Mouse (Mus musculus) retina, postnatal 1 day (tissue): ENCODE data around the gene Phox2b.

Source experiments
- DNase-seq: peaks from one replicate; pipeline ENCODE4 v3.0.0-alpha.2; 2012

The Phox2b gene

DNA sequence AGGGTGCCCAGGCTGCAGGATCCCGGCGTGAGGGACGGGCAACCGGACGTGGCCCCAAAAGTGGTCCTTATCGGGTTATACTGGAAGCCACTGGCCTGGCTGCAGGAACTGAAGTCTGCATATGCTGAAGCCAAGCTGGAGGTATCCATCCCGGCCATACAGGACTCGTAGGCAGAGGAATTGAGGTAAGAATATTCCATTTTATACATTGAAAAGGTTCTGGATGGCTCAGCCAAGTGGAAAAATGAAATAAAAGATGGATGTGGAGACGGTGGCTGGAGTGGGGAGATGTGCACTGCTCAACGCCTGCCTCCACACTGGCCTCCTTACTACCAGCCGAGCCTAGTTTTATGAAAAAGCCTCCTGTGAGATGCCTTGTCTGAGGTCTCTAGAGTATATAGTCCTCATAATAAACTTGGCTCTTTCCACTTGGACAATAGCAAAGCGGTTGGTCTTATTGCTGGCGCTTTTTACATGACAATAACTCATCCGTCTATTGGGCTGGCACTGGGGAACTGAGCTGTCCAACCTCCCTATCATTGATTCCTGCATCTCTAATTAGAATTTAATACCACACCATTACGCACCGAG, at the start of gene Phox2b:
Gene Phox2b (minus strand): TSS at position 569 of the 591 bp plus-strand sequence.
- DNase-seq = peak; percentile 54

DNA sequence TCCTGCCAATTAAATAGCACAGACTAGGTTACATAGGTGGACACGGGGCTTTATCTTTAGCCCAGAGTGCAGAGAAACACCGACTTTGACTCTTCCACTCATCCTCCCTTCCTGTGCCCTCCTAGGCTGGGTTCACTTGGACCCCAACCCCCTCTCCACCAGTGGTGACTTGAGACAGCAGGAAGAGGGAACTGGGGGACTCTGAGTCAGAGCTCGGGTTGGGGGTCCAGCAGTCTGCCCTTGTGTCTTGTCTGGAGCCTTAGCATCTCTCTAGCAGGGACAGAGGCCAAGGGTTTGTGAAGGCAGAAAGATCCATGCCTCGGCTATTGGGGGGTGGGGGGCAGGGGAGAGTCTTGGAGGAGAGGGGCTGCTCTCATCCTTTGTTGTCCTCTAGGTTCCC, 43.5 kb upstream of the Phox2b start:
- DNase-seq = no peak

DNA sequence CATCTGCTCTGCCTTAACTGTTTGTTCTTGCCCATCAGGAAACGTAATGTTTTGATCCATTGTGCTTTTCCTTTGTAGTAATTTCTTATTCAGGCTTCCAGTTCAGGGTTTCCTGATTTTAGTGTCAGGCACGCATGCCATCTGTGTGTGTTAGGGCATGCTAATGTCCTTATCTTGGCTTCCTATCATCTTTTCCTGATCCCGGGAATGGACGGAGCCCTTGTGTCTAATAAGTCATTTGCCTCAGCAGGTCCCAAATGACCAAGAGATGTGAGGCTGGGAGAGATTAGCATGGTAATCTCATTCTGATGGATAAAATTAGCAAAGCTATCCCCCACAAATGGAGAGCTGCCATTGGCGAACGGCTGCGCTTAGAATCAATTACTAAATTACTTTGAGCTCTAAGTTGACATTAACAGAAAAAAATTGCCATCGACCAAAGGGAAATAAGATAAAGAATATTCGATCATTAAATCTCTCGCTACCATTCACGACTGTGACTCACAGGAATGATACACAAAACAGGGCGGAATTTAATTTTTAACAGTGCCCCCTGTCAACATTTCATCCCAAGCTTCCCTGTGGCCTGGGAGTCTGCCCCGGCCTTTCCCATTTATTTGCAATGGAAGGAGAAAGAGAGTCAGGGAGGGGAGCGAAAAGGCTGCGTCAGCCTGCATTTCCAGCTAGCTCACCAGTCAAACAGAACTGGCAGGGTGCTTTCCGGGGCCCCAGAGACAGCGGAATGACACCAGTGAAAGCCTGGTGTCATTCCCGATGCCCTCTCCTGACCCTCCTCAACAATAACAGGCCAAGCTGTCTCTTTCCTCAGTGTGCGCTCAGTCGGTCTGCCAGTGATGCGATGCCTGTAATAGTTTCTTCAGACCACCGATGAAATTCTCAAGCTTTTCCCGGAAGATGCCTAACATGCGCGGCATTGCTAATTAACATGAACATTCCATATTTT, 40.2 kb upstream of the Phox2b start:
- peak; percentile 59 for DNase-seq

DNA sequence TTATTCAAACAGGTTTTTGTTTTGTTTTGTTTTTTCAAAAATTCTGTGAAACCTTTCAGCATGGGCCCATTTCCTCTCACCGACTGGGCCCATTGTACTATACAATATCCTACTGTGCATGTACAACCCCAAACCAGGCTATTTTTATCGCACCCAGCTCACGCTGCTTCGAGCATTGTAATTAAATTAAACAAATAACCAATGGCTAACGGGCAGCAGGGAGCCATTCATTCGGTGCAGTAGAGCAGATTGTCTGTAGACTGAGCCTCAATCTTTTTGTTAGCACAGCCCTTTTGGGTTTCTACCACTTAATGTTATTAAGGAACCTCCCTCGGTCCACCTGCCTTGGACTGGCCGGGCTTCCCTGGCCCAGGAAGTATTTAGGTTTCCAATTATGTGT, 39.5 kb upstream of the Phox2b start:
- DNase-seq = peak; percentile 76

DNA sequence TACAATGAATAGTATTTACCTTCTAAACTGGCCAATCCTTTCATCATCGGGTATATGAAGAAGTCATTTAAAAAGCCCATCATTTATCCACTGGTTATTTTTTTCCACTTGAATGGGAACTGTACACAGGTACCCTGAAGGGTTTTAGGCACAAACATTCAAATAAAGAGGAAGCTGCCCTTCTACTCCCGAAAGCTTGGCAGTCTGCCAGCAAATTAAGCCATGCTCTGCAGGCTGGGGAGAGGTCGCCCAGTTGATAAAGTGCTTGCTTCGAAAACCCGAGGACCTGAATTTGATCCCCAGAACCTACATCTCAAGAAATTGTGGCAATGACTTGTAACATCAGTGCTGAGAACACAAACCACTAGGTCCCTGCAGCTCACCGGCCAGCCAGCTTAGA, 35.6 kb upstream of the Phox2b start:
- peak; percentile 81 for DNase-seq

DNA sequence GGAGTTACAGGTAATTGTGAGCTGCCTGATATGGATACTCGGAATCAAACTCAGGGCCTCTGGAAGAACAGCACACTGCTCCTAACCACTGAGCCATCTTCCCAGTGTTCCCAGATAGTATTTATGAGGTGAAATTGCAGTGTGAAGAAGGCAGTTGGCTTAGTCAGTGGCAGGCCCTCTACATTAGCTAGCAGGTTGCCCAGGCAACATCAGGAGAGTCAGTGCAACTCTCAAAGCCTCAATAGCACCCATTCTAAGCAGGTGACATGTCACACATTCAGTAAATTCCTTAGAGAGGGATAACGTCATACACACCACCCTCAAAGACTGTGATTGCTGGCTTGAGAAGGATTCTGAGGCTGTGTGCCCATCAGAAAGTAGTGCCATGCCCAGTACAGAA, 32.6 kb upstream of the Phox2b start:
- DNase-seq = no peak

DNA sequence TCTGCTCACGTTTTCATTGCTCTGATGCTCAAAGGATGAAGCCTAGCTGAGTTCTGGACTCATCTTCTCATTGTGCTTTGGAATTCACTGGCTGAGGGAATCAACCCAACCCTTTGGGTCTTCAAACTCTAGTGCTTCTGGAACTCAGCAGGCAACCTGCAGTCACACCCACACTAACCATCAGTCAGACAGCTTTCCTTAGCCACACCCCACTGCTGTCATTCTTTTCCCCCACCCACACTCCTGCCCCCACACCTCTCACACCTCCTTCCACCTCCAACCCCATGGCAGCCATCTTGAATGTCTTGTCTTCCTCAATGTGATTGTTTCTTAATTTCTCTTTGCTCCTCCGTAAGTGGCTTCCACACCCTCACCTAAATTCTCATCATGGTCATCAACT, 7.2 kb upstream of the Phox2b start:
- DNase-seq = no peak

DNA sequence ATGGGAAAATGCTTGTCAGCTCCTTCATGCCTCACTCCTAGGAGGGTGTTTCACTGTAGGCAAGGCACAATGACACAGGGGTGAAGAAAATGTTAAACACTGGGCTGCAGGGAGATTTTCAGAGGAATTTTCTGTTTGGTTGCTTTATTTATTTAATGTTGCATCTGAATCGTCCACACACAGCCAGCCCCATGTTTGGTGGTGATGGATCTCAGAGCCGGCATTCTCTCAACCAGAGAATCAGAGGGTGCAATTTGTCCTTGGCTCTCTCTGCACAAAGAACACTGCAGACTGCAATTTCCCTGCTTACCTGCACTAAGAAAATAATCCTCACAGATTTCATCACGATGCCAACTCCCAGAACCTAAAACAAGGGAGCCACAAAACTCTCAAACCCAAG, 3.9 kb upstream of the Phox2b start:
- DNase-seq = no peak

DNA sequence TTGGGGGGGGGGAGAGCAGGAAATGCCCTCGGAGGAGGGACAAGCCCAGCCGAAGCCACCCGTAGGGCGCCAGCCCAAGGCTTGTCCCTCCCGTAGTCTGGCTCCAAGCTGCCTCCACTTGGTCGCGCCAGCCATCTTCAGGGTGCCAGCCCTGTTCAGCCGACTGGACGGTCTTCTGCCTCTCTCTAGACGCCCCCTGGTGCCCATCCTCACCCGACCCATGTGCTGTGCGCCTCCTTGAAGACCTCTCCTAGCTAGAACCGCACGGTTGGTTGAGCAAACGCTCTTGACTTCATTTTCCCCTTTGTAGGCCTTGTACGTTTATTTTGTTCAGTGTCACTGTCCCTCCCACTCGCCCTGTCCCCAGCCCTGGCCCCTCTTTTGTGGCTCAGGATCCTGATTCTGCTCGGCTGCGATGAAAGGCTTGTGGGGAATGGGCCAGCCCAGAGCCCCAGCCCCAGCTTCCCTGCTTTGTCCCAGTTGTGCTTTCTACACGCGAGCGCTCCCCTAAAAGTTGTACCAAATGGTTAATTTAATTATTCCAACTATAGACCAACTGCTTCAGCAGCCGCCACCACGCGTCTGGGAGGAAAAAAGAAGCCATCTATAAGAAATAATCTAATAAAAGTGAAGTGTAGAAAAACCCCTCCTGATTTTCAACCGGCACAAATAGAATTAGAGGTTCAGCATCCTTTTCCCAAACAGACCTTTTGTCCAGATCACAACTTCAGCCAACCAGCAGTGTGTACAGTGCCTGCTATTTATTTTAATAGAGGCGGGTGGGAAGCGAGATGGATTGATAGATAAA, 2.9 kb upstream of the Phox2b start:
- peak; percentile 73 for DNase-seq

DNA sequence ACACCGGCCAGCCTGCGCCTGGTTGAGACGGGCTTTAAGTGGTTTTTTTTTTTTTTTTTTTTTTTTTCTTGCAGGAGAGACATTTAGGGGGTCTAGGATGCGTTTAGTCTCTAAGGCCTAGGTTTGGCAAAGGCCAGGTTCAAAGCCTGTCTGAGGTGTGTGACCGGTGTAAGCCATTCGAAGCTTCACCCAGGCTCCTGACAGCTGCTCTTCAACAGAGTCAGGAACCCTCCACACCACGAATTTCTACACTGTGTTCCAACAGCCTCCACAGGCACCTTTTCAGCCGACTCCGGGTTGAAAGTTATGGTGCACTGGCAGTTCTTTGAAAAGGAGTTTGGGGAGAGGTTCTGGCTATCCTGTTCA, 2.3 kb upstream of the Phox2b start:
- DNase-seq = no peak

DNA sequence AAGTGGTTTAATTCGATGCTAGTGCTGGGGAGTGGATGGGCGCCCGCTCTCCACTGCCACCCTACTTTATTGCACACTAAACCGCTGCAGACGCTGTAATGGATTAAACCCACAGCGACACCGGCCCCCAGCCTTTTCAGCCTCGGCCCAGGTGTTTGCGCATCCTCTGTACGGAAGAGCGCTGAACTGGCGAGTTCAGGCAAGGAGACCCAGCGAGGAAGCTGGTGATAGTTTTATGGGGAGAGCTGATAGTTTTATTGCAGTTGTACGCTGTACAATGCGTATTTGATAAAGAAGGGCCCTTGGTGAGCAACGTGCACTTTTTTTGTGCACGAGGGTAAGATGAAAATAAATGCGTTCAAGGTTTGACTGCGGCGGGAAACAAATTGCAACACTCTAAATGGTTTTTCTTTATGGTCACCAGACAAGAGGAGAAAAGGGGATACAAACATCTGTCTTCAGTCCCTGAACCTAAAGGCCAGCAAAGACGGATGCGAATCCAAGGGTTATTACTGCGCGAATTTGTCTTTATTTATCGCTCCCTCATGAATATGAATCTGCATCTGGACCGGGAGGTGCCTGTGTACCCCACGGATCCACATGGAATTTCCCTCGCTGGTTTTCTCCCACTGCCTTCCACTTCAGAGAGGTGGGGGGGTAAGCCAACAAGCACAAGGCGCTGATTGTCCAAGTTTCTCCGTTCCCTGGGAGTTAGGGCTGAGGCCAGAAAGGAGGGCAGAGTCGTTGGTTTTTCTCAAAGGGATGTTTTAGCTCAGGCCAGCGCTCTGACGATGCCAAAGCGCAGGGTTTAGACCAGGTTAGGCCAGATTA, 1.7 kb upstream of the Phox2b start:
- DNase-seq = peak; percentile 34

DNA sequence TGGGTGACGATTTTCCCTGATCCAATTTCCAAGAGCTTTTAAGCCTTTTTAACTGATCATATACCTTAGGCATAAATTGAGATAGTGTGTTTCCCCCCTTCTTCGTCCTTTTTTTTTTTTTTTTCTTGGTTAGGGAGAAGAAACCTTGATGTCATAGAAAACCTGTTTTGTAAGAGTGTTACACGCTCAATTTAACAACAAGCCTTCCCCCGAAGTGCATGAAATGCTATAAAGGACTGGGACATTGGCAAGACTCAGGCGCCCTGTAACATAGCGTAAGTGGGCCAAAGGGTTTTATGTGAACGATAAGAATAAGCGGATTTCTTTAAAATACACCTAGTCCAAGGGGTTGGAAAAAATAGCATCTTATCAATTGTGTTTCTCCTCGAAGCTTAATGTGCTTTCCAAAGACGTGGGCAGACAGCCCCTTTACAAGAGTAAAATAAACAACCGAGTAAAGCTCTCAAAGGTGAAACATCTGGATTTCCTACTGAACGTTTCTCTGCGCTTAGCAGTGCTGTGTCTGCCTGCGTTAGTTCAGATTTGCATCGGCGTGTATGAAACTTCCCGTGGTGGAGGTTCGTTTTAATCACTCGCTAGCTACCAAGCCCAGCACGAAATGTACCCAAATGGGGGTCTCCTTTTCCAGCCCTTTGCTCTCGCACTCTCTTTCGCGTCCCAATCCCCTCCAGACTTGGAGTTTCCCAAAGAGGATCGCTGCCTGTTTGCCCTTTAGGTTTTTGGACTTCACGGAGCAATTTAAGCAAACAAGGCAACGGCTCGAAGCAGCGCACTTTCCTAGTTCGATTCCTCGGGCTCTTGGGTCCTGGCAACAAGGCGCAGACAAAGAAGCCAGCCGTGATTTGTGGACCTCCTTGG, 531 bp upstream of the Phox2b start:
- DNase-seq = peak; percentile 57

DNA sequence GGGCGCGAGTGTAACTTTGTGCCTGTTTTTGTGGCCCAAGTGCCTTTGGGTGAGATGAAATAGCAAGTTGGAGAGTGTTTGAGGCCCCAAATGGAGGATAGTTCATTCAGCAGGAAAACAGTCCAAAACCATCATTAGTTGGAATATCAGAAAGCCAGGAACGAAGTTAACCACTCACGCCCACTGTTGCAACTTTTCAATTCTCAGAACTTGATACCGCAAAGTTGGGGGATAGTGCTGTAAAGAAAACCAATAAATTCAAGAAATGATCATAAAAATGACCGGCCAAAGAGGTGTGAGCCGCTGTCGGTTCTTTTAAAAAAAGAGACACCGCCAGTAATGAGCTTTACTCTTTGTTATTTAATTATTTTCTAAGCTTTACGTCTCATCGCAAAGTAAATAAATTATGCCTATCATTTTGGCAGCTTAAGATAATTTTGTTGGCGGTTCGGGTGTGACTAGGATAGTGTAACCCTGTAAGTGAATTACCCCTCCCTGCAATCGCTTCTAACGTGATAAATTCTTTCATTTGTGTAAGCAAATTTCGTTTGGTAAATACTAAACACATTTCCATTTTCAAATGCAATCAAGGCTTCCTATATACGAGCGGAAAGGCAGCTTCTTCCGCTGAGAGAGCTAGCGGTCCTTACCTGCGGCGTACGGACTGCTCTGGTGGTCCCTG, 909 bp downstream of the Phox2b start:
- DNase-seq = no peak

DNA sequence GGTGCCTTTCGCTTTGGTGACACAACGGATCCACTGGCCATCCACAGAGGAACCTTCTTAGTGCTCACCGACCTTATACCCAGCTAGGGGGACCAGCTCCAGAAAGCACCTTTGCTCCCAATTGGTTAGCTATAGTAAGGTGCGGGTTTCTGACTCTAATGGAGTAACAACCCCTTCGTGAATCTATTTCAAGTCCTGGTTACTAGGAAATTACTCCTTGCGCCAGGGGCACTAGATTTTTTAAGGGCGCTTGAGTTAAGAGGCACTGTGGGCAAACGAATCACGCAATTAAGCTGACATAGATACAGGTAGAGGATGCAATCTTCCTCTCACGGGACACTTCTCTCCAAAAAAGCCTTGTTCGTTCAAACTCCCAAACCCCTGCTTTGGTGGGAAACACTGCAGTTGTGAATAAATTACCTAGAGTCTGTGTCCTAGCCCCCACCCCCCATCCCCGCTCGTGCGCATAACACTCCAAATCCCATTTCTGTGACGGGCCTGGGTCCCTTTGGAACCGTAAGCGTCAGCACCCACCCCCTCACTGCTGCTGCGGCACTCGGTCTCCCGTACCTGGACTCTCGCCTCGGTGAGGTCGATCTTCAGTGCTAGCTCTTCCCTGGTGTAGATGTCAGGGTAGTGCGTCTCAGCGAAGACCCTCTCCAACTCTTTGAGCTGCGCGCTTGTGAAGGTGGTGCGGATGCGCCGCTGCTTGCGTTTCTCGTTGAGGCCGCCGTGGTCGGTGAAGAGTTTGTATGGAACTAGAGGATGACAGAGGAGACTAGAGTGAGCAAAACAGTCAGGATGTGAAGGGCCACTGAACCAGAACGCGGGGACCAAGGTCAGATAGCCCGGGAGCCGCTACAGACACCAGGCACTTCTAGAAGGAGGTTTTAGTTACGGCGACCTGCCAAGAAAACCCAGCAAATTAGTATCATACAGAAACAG, 1.7 kb downstream of the Phox2b start:
- peak; percentile 46 for DNase-seq

DNA sequence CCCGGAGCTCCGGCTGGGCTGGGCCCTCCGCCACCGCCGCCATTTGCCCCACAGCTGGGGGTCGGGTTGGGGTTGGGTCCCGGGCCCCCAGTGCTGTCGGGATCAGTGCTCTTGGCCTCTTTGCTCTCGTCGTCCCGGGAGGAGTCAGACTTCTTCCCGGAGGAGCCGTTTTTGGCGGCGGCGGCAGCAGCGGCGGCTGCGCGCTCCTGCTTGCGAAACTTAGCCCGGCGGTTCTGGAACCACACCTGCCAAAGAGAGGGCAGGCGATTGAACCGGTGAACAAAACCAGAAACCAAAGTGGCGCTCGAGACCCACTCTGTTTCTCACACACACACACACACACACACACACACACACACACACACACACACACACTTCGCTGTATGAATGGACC, 2.7 kb downstream of the Phox2b start:
- peak; percentile 43 for DNase-seq

DNA sequence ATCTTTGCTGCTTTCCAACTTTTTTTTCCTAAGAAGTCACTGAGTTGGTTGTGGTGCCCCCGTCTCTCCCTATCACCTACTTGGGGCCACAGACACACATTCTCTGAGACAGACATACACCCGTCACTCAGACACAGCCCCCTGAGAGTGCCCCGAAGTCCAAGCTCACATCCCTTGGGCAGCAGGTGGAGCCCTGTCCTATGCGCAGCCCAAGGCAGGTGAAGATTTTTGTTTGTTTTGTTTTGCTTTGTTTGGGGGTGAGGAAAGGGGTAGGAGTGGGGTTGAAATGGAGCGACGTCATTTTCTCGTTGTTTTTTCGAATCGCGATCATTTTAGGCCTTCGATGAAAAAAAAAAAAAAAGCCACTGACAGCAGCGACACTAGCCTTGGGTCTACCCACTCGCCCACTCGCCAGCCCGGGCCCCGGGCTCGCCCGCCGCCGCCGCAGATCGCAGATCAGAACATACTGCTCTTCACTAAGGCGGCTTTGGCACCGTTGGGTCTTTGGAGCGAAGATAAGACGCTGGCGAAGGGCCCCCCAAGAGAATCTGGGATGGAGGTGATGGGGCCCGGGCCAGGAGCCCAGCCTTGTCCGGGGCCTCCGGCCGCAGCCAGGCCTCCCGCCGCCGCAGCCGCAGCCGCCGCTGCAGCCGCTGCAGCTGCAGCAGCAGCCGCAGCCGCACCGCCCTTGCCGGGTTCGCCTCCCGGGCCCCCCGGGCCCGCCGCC, 3.3 kb downstream of the Phox2b start:
- DNase-seq = peak; percentile 38

DNA sequence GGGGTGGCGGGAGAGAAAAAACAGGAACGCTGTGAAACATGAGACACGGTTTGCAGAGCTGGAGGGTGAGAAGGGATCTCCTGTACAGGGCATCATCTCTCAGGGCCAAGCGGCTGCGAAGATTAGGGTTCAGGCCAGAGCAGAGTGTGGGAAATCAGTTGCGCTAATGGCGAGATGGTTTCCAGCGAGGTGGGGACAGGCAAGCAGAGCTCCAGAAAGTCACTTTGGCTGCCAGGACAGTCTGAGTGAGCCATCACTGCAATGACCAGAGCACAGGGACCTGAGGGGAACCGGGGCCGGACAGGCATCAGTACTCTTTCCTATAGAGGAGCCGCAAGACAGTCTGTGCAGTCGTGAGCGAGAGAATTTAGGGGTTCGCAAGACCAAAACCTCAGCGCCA, 3.9 kb downstream of the Phox2b start:
- peak; percentile 31 for DNase-seq

DNA sequence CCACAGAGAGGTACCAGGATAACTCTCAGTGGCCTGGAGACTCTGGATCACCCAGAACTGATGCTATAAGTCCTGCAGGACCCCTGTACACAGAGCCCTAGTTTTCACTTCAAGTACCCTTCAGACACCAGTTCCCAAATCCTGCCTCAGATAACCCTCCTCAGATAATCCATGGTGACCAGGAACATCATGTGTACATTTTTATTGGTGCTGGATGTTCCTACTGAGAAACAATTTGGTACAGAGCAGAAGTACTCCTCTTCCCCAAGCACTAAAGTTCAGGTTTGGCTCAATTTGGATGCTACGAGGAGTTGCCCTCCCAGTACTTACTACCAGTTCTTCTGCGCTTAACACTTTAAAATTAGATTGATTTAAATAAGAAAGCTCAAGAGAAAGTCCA, 5.1 kb downstream of the Phox2b start:
- no peak for DNase-seq

DNA sequence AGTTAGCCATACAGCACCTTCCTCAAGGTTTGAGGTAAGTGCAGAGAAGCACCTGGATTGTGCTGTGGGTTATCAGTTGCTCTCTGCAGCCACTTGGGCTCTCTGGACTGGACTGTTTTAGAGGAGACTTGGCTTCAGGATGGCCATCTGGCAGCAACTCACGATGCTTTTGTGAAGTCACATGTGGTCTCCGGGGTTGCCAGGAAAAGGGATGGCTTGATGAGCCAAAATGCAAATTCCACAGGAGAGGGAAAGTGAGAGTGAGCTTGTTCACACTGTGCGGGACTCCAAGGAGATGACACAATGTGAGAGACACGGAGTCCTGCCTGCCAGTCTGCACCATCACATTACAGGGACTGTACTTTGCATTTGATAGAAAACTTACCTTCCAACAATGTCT, 7.3 kb downstream of the Phox2b start:
- peak; percentile 18 for DNase-seq
